Mouse (Mus musculus) limb, embryonic 15.5 days (tissue): ENCODE data around the gene Arntl2. TPM values are rescaled to one million over a fixed set of nuclear protein-coding genes. Genes with fewer than 3 reads are reported as not detected.

Experiments
- ATAC-seq: fragments of 200-750 bp; cut with Nextera tagmentation; 2 replicates; pipeline ENCODE4 v1.8.0; 2017; ENCODE audit warnings: low read depth, moderate TSS enrichment; ENCODE audit not compliant: insufficient number of reproducible peaks, low FRiP score, low TSS enrichment
- H3K27ac ChIP-seq: fragments of 300-500 bp; sonication (generic); 2 replicates; pipeline ENCODE4 v1.5.1; 2015; ENCODE audit warnings: moderate library complexity, mild to moderate bottlenecking, inconsistent platforms
- H3K27me3 ChIP-seq: fragments of 300-500 bp; sonication (generic); 2 replicates; pipeline ENCODE4 v1.6.1; 2015; ENCODE audit warnings: inconsistent platforms
- H3K36me3 ChIP-seq: fragments of 300-500 bp; sonication (generic); 2 replicates; pipeline ENCODE4 v1.6.1; 2015; ENCODE audit warnings: inconsistent platforms
- H3K4me1 ChIP-seq: fragments of 300-500 bp; sonication (generic); 2 replicates; pipeline ENCODE4 v1.6.1; 2015; ENCODE audit warnings: inconsistent platforms
- H3K4me2 ChIP-seq: fragments of 300-500 bp; sonication (generic); 2 replicates; pipeline ENCODE4 v1.6.1; 2015; ENCODE audit warnings: mild to moderate bottlenecking, inconsistent platforms
- H3K4me3 ChIP-seq: fragments of 300-500 bp; sonication (generic); 2 replicates; pipeline ENCODE4 v1.5.1; 2015; ENCODE audit warnings: mild to moderate bottlenecking, inconsistent platforms
- H3K9ac ChIP-seq: fragments of 300-500 bp; sonication (generic); 2 replicates; pipeline ENCODE4 v1.6.1; 2015; ENCODE audit warnings: inconsistent platforms
- H3K9me3 ChIP-seq: fragments of 300-500 bp; sonication (generic); 2 replicates; pipeline ENCODE4 v1.6.1; 2016; ENCODE audit warnings: inconsistent platforms
- WGBS: fragments of 180-500 bp; shearing (Covaris S2); methylation state at CpG from one replicate; pipeline ENCODE4 v1.1.7; 2015; 5-methylcytosine and 5-hydroxymethylcytosine counted together
- polyA plus RNA-seq: library from polyadenylated mRNA; unstranded; fragments of >200 nt; fragmentation: Nextera tagmentation; extraction: Ambion mirVana; gene quantifications from 2 replicates; pipeline ENCODE4 v1.2.1, GENCODE M21; 2015

Arntl2 gene
- polyA plus RNA-seq, 1 experiment from 2014 or later: 7.9 TPM

GRCm38 (mm10) chr6:146793527-146793926, 2.3 kb upstream of the Arntl2 start:
- no peak overlapping the region for H3K27ac ChIP-seq
- no peak for ATAC-seq
- no peak overlapping the region for H3K9ac ChIP-seq
- no peaks in the 10 kb centered on the region for H3K27me3 ChIP-seq
- H3K9me3 ChIP-seq: no peaks in the 10 kb centered on the region
- H3K4me2 ChIP-seq: no peak overlapping the region
- H3K4me1 ChIP-seq: peaks cover 11% of the 10 kb centered on the region
- WGBS: 71% methylated on average over 3 of the region's 3 CpGs
- no peaks in the 10 kb centered on the region for H3K36me3 ChIP-seq
- H3K4me3 ChIP-seq: no peak overlapping the region

DNA sequence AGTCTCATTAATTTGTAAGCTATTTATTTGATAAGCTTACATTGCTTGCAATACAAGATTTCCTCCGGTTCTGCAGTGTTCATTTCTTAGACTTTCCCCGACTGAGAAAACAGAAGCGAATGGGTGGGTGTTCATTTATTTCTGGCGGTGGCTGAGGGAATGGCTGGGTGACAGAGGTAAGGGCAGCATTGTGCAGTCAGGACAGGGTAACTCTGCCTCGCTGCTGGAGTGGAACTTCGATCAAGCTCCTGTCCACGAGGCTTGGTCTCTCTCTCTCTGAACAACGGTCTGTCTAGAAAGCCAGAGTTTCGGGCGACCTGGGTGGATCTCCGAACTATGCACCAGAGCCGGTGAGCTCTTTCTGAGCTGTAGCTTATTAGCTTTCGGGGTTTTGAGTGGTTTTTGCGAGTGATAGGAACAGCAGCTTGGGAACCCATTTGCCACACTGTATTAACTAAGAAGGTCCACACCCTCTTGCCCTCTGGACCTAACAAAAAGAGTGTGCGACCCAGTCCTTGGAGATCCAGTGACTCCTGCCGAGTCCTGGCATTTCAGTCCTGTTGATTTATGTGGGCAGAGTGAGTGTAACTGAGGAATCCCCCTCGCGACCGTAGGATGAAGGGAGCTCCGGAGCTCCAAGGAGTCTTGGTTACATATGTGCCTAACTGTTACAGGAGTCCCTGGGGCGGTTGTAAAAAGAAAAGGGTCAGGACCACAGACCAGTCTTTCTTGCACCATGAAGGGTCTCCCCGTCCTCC, 510 bp upstream of the Arntl2 start:
- Histone ChIP-seq H3K9me3 (no peaks in the 10 kb centered on the region), H3K4me2 (peak overlapping the region; percentile 89), H3K36me3 (no peaks in the 10 kb centered on the region), H3K4me3 (peak overlapping the region; percentile 54), H3K27me3 (no peaks in the 10 kb centered on the region), H3K4me1 (peaks cover 11% of the 10 kb centered on the region), H3K9ac (peak overlapping the region; percentile 66), H3K27ac (no peak overlapping the region)
- ATAC-seq: peak; percentile 8; the same call in 1 of the 2 replicates
- 11% methylated on average over 22 of the region's 22 CpGs for WGBS

GRCm38 (mm10) chr6:146797446-146797845, 1.6 kb downstream of the Arntl2 start:
- Histone ChIP-seq H3K27me3 (no peaks in the 10 kb centered on the region), H3K9ac (no peak overlapping the region), H3K9me3 (no peaks in the 10 kb centered on the region), H3K4me1 (peaks cover 11% of the 10 kb centered on the region), H3K4me3 (no peak overlapping the region), H3K36me3 (no peaks in the 10 kb centered on the region), H3K27ac (no peak overlapping the region), H3K4me2 (no peak overlapping the region)
- WGBS: 51% methylated on average over 5 of the region's 5 CpGs
- ATAC-seq: no peak

- Histone ChIP-seq H3K4me3 (no peak overlapping the region), H3K9ac (no peak overlapping the region), H3K4me1 (no peaks in the 10 kb centered on the region), H3K27ac (no peak overlapping the region), H3K9me3 (no peaks in the 10 kb centered on the region), H3K4me2 (no peak overlapping the region), H3K36me3 (peaks cover 36% of the 10 kb centered on the region), H3K27me3 (no peaks in the 10 kb centered on the region)
- WGBS: 88% methylated on average over 6 of the region's 6 CpGs
- no peak for ATAC-seq
These were observed 14.1 kb downstream of the Arntl2 start for GRCm38 (mm10) chr6:146809991-146810390.

DNA sequence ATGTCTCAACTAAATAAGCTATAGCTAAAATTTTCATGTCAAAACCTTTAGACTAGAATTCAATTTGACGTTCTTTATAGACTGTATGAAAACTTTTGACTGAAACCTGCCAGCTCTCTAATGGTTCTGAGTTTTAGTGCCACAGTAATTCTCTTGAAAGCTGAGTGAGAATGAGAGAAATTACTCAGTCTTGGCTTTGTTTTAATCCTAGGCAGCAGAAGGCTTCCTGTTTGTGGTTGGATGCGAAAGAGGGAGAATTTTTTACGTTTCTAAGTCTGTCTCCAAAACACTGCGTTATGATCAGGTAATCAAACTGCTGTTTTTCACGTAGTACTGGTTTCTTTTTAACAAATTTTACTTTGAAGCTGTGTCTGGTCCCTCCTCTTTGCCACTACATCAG, 17.2 kb downstream of the Arntl2 start:
- no peak overlapping the region for H3K9ac ChIP-seq
- H3K27ac ChIP-seq: no peak overlapping the region
- peaks cover 23% of the 10 kb centered on the region for H3K36me3 ChIP-seq
- 79% methylated on average over 5 of the region's 5 CpGs for WGBS
- H3K4me3 ChIP-seq: no peak overlapping the region
- no peak overlapping the region for H3K4me2 ChIP-seq
- H3K27me3 ChIP-seq: no peaks in the 10 kb centered on the region
- ATAC-seq: no peak
- no peaks in the 10 kb centered on the region for H3K9me3 ChIP-seq
- H3K4me1 ChIP-seq: no peaks in the 10 kb centered on the region

DNA sequence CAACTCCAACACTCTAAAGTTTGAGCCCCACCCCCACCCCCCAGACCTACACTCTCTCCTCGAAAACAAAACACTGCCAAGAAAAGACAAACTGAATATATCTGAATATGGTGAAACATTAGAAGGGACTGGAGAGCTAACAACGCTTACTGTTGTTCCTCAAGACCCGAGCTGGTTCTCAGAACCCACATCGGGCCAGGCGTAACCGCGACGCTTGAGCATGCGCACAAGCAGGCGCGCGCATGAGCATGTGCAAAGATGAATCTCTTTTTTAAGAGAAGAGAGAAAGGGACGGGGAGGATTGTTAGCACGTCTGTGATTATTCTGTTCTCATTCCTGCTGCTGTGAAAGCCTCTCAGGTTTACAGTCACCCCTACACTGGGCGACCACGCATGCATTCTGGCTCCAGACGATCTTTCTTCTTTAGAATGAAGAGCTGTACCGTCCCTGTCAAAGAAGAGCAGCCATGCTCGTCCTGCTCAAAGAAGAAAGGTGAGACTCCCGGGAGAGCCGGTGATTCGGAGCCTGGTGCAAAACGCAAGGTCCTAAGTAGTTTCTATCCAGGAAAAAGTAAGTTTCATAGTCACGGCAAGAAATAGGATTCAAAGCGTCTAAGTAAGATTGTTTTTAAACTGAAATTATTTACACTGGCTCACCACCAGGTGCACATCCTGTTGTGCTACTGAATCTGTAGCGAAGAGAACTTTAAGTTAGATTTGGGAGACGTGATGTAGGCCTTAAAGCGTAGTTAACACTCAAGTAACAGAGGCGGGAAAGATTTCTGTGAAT, 24.5 kb downstream of the Arntl2 start:
- Histone ChIP-seq H3K27ac (no peak overlapping the region), H3K36me3 (0 out of 2 replicates have a peak, but pooled peaks cover 3% of the 10 kb centered on the region), H3K4me1 (no peaks in the 10 kb centered on the region), H3K4me3 (no peak overlapping the region), H3K4me2 (no peak overlapping the region), H3K9ac (no peak overlapping the region), H3K27me3 (no peaks in the 10 kb centered on the region), H3K9me3 (no peaks in the 10 kb centered on the region)
- no peak for ATAC-seq
- 87% methylated on average over 29 of the region's 29 CpGs for WGBS

DNA sequence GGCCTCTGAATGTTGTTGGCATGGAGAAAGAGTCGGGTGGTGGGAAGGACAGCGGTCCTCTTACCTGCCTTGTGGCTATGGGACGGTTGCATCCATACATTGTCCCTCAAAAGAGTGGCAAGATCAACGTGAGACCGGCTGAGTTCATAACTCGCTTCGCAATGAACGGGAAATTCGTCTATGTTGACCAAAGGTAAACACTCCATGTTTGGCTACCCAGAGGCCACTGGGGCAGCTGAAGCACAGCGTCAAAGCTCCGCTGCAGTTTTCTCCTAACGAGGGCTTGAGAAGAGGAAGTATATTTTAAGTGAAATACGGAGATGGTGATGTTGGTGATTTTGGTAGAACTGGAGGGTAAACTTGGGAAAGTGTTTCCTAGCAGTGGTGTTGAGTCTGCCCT, 26.1 kb downstream of the Arntl2 start:
- H3K36me3 ChIP-seq: 0 out of 2 replicates have a peak, but pooled peaks cover 3% of the 10 kb centered on the region
- WGBS: 91% methylated on average over 13 of the region's 13 CpGs
- H3K4me2 ChIP-seq: no peak overlapping the region
- H3K4me3 ChIP-seq: no peak overlapping the region
- no peaks in the 10 kb centered on the region for H3K27me3 ChIP-seq
- ATAC-seq: no peak
- no peak overlapping the region for H3K27ac ChIP-seq
- H3K9ac ChIP-seq: no peak overlapping the region
- H3K9me3 ChIP-seq: no peaks in the 10 kb centered on the region
- H3K4me1 ChIP-seq: no peaks in the 10 kb centered on the region

DNA sequence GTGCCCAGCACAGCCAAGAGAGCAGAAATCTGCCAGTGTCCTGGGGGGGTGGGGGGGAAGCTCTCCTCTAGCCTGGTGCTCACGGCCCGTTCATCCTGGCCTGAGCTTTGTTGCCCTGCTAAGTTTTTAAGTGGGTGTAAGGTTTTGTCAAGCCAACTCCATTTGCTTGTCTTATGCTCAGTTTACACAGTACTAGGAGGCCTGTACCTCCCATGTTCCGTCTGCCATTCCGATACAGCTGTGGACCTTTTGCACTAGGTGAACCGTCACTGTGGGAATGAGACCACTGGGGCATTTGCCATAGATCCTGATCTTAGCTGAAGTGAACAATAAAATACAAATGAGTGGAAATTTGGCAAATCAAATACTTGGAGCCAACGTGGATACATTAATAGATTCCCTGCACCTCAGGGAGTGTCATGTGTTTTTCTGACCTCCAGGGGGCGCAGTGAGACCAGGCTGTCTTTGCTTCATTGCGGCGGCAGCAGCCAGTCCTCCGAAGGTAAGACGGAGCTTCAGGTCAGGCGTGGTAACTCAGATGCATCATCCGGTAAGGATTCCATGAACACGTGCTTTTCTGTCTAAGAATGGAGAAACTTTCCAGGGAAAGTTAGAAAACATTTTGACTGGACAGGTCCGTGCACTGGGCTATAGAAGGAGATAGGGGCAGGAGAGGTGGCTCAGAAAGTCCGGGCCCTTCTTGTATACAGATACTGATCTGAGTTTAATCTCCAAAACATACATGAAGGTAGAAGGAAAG, 29.1 kb downstream of the Arntl2 start:
- ATAC-seq: no peak
- H3K27ac ChIP-seq: no peak overlapping the region
- H3K4me2 ChIP-seq: no peak overlapping the region
- no peaks in the 10 kb centered on the region for H3K27me3 ChIP-seq
- no peak overlapping the region for H3K4me3 ChIP-seq
- no peak overlapping the region for H3K9ac ChIP-seq
- H3K36me3 ChIP-seq: 0 out of 2 replicates have a peak, but pooled peaks cover 3% of the 10 kb centered on the region
- H3K9me3 ChIP-seq: no peaks in the 10 kb centered on the region
- 35% methylated on average over 16 of the region's 16 CpGs for WGBS
- H3K4me1 ChIP-seq: no peaks in the 10 kb centered on the region

DNA sequence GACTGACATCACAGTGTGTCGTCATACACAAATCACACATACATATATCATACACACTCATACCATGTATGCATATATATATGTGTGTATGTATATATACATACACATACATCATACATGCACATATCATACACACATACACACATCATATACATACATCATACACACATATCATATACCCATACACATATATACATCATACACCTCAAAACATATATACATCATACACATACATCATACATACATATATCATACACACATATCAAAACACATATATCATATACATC, 29.6 kb downstream of the Arntl2 start:
- Histone ChIP-seq H3K9me3 (no peaks in the 10 kb centered on the region), H3K9ac (no peak overlapping the region), H3K4me2 (no peak overlapping the region), H3K36me3 (0 out of 2 replicates have a peak, but pooled peaks cover 3% of the 10 kb centered on the region), H3K4me1 (no peaks in the 10 kb centered on the region), H3K27me3 (no peaks in the 10 kb centered on the region), H3K27ac (no peak overlapping the region), H3K4me3 (no peak overlapping the region)
- 88% methylated on average over 1 of the region's 1 CpGs for WGBS
- ATAC-seq: no peak

- Histone ChIP-seq H3K9me3 (no peaks in the 10 kb centered on the region), H3K27me3 (no peaks in the 10 kb centered on the region), H3K27ac (no peak overlapping the region), H3K36me3 (no peaks in the 10 kb centered on the region), H3K4me3 (no peak overlapping the region), H3K9ac (no peak overlapping the region), H3K4me2 (no peak overlapping the region), H3K4me1 (no peaks in the 10 kb centered on the region)
- 89% methylated on average over 12 of the region's 12 CpGs for WGBS
- no peak for ATAC-seq
These were observed 35.5 kb downstream of the Arntl2 start for GRCm38 (mm10) chr6:146831320-146831719.

DNA sequence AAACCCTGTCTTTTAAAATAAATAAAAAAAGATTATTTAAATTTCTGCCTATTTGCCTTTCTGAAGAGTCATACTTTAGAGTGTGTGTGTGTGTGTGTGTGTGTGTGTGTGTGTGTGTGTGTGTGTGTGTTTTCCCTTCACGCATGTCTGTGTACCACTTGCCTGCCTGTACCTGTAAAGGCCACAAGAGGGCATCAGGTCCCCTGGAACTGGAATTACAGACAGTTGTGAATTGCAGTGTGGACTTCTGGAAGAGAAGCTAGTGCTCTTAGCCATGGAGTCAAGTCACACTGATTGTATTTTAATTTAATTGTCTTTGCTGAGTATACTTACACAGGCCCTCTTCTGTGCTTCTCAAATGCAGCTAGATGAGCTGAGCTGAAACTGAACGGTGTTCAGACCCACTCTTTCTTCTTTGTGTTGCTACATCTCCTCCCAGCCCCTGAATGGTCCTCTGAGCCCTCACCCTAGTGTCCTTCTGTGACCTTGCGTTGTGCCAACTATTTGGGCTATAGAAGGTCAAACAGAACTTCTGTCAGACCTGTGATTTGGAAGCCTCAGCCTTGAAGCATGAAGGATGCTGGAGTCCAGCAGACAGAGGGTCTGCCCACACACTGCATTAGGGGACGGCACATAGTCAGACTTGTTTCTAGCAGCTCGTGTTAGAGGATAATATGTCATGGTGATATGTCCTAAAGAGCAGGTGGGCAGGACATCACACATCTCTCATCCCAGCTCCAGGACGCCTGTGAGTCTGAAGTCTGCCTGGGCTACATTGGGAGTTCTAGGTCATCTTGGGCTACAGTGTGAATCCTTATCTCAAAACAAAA, 37.8 kb downstream of the Arntl2 start:
- Histone ChIP-seq H3K27me3 (no peaks in the 10 kb centered on the region), H3K36me3 (no peaks in the 10 kb centered on the region), H3K4me2 (no peak overlapping the region), H3K4me3 (no peak overlapping the region), H3K4me1 (no peaks in the 10 kb centered on the region), H3K9ac (no peak overlapping the region), H3K27ac (no peak overlapping the region), H3K9me3 (no peaks in the 10 kb centered on the region)
- ATAC-seq: 0 out of 2 replicates have a peak, but pooled peaks have one; percentile 48
- 77% methylated on average over 6 of the region's 6 CpGs for WGBS
